Mouse (Mus musculus) adrenal gland, adult (tissue): ENCODE data around the gene BC107364.
"Not testable (repeated sequence)": the region's sequence is repeated elsewhere in the genome, so short reads cannot be mapped to it uniquely, and the experiment has no call there.

Experiments
- DNase-seq, 2 experiments: peaks; one replicate each; pipeline ENCODE4 v3.0.0; 2022 to 2023; ENCODE audit warnings: low spot score in 1 of 2; ENCODE audit not compliant: inconsistent age in 2 of 2

BC107364 gene

GRCm38 (mm10) chr3:96414951-96415327 lies 37.2 kb downstream of the BC107364 start:
- DNase-seq = no peak

GRCm38 (mm10) chr3:96414126-96414950 lies 37.8 kb downstream of the BC107364 start:
- DNase-seq = peak; percentile 76 to 92

- DNase-seq = no peak
These were observed 38.5 kb downstream of the BC107364 start for GRCm38 (mm10) chr3:96413581-96414125.

GRCm38 (mm10) chr3:96411821-96412220 lies 40.3 kb downstream of the BC107364 start:
- no peak for DNase-seq

- DNase-seq = peak; percentile 35 to 73
These were observed 41.1 kb downstream of the BC107364 start for GRCm38 (mm10) chr3:96410966-96411365.

- DNase-seq = peak in 1 of 2 experiments; percentile 38
These were observed 42.3 kb downstream of the BC107364 start for GRCm38 (mm10) chr3:96409701-96410246.

GRCm38 (mm10) chr3:96408111-96408510 lies 44.0 kb downstream of the BC107364 start:
- DNase-seq = not testable (repeated sequence)

- no peak for DNase-seq
These were observed 46.3 kb downstream of the BC107364 start for GRCm38 (mm10) chr3:96405541-96406503.

- no peak for DNase-seq
These were observed 47.1 kb downstream of the BC107364 start for GRCm38 (mm10) chr3:96405004-96405403.

- peak in 1 of 2 experiments; percentile 18 for DNase-seq
These were observed 47.7 kb downstream of the BC107364 start for GRCm38 (mm10) chr3:96404450-96404849.

- no peak for DNase-seq
These were observed 49.1 kb downstream of the BC107364 start for GRCm38 (mm10) chr3:96403016-96403415.

GRCm38 (mm10) chr3:96401832-96402501 lies 50.1 kb downstream of the BC107364 start:
- DNase-seq = peak in 1 of 2 experiments; percentile 61

GRCm38 (mm10) chr3:96401474-96401831 lies 50.7 kb downstream of the BC107364 start:
- no peak for DNase-seq

GRCm38 (mm10) chr3:96398911-96399310 lies 53.2 kb downstream of the BC107364 start:
- DNase-seq = peak in 1 of 2 experiments; percentile 55

GRCm38 (mm10) chr3:96396857-96397256 lies 55.2 kb downstream of the BC107364 start:
- no peak for DNase-seq

- DNase-seq = not testable (repeated sequence)
These were observed 64.9 kb downstream of the BC107364 start for GRCm38 (mm10) chr3:96387202-96387601.
